Mouse (Mus musculus): Measurements from ENCODE around the gene Kdsr.
"Not testable (repeated sequence)": the region's sequence is repeated elsewhere in the genome, so short reads cannot be mapped to it uniquely, and the experiment has no call there.

Gene Kdsr

GRCm38 (mm10) chr1:106738092-106738491 lies 21.4 kb downstream of the Kdsr start:
- peak; percentile 47 for DNase-seq (ENCODE audit: low spot score)

DNA sequence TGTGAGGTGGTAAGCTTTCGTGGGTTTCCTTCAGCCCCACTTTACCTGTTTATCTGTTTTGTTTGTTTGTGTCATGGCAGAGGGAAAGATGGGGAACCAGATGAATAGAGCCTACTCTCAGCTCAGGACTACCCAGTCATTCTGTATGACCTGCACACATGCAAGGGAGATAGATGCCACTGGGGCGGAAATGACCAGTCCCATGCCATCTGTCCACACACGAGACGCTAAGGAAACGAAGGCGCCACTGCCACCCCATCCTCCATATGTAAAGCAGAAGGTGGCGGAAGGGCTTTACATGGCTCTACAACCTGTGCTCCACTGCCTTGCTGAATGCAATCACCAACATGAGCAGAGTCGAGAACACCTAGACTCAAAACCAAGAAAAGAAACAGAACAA lies 23.3 kb downstream of the Kdsr start:
- no peak for DNase-seq (ENCODE audit: low spot score)

DNA sequence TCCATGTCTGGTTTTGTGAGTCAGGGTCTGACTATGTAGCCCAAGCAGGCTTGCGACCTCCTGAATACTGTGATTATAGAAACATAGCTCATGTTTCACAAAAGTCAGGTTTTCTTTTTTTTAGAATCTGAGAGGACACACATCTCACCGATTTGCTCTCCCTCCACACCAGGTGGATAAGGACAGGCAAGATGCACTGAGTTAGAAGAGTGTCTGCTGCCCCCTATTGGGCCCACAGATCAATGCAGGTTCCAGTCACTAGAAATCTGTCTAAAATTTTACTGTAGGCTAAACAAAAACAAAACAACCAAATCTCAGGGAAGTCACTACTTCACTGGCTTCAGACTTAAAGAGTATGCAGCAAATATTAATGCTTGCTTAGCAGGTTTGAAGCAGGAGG lies 23.9 kb downstream of the Kdsr start:
- DNase-seq (ENCODE audit: low spot score), result peak; percentile 64

DNA sequence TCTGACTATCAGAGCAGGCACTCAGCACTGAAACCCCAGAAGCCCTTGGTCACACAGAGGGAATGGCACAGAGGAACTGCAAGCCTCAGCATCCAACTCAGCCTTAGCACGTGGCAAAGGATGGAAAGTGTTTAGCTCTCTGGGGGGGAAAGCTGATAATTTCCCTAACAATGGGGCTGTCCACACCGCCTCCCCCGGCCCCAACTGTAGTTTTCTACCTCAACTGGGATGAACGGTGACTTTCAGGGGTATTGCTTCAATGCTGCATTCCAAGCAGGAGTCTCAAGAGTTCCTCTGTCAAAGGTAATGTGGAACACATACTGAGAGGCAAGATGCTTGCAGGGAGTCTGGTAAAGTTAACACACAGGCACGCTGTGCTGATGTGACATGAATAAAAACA lies 37.5 kb downstream of the Kdsr start:
- no peak for DNase-seq (ENCODE audit: low spot score)

GRCm38 (mm10) chr1:106717736-106718135 lies 41.8 kb downstream of the Kdsr start:
- not testable (repeated sequence) for DNase-seq (ENCODE audit: low spot score)

DNA sequence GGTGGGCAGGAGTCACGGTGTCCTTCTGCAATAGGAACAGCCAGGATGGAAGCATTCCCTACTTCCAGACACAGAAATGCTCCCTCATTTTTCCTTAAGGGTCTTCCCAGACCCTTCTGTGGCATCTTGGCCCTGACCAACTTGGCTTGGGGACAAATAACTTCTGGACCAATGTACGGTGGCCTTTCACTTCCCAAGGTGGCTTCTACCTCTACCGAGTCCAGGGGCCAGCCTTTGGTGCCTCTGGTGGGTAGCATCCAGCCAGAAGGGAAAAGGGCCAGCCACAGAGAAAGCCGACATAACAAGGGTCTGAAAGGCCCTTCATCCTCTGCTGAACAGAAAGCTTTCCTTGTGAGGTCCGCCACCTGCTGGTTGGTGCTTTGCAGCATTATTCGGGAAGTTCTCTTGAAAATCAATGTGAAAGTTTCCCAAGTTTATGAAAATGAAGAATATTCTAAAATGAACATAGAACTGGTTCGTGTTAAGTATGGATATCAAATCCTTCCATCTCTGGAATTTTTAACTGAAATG lies 42.4 kb downstream of the Kdsr start:
- peak; percentile 90 for DNase-seq (ENCODE audit: low spot score)

DNA sequence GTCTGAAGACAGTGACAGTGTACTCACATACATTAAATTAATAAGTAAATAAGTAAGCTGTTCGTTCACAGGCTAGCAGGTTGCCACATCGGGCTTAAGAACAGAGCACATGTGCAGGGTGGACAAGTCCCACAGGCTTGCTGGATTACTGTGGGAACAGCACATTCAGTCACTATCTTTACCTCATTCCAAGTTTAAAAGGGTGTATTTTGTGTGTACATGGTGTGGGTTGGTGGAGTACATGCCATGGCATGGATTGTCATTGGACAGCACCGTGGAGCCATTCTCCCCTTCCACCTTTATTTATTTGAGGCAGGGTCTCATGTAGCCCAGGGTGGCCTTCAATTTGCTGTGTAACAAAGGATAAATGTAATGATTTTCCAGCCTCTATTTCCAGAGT lies 43.4 kb downstream of the Kdsr start:
- DNase-seq (ENCODE audit: low spot score), result no peak

DNA sequence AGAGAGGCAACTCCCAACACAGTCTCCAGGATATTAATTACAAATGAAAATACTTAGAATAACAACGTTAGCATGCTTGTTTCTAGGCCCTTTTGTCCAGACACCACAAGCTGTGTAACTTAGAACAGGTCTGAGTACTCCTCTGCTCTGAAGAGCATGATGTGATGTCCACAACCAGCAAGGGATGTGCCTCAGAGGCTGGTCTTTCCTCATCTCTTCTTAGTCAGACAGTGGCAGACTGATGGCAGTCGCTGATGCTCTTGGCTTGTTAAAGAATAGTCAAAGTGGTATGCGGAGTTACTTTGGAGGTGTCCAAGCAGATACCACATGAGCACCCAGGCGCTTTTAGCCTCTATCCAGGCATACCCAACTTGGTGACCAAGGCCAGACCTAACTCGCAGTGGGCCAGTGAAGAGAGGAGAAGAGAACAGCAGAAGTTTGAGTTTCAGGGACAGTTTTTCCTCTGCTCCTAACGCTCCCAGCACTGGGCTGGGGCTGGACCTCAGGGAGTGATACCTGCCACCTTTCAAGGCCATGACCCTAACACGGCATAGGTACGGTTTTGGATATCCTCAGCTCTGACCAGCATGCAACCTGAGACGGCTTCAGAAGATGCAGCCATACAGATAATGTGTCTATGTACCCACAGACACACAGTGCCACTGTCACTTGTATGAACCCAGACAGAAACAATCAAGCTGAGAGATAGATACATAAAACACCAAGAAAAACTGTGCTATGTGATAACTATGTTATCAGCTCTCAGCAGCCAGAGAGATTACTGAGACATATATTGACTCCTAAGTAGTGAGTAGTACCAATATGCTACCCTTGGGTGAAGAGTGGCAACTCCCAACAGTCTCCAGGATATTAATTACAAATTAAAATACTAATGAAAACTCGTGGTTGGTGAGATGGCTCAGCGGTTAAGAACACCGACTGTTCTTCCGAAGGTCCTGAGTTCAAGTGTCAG lies 44.1 kb downstream of the Kdsr start:
- DNase-seq (ENCODE audit: low spot score), result no peak

DNA sequence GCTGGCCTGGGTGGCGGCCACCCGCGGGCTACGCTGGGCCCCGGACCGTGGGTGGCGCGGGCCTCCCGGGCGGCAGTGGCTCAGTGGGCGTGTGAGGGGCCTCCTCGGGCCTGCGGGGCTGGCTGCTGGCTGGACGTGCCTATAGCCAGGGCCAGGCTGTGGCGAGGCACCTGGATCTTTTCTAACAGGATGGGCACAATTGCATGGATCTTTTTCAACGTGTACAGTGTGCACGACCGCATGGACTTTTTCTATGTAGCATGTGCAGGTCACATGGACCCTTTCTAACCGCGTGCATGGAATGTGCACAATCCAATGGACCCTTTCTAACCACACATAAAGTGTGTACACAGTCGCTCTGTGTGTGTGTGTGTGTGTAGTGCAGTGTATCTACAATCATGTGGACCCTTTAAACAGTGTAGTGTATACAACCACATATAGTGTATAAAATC lies 45.0 kb downstream of the Kdsr start:
- DNase-seq (ENCODE audit: low spot score), result peak; percentile 42

DNA sequence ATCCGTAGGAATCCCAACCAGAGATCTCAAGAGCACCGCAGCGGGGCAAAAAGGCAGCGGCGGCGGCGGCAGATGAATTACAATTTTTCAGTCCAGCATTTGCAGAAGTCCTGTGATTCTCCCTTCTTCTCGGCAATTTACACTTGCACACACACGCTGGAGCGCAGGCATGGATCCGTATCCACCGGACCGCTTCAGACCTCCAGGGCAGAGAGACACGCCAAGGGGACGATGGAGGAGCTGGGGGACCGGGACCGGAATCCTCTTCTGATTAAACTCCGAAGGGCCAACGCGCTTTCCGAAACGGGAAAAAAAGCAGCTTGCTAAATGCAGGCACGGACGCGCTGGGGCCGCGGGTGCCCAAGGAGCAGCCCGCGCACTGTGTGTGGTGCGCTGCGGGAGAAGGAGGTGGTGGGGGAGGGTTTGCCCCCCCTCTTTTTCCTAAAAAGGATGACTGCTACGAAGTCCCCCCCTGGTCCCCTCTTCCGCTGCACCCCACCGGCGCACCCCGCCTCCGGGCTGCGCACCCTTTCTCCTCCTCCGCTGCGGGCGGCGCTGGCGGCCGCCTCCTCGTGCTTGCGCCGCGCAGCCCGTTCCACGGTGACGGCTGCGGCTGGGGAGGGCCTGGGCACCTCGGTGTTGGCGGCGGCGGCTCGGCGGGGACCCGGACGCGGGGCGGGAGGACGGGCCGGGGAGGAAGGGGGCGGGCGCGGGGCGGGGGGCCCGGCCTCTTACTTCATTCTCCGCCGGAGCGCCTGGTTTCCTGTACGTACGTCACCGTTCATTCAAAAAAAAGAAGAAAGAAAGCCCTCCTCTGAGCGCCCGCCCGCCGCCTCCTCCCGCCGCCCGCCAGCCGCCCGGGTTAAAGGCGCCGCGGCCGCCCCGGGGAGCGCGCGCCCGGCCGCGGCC lies 45.7 kb downstream of the Kdsr start, which contains the start of gene Bcl2:
Gene Bcl2 (minus strand): TSS at position 654 of the 909 bp plus-strand sequence.
- DNase-seq (ENCODE audit: low spot score), result peak; percentile 77

DNA sequence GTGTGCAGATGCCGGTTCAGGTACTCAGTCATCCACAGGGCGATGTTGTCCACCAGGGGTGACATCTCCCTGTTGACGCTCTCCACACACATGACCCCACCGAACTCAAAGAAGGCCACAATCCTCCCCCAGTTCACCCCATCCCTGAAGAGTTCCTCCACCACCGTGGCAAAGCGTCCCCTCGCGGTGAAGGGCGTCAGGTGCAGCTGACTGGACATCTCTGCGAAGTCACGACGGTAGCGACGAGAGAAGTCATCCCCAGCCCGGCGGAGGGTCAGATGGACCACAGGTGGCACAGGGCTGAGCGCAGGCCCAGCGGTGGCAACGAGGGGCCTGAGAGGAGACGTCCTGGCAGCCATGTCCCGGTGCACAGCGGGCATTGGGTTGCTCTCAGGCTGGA lies 47.2 kb downstream of the Kdsr start:
- peak; percentile 77 for DNase-seq (ENCODE audit: low spot score)

DNA sequence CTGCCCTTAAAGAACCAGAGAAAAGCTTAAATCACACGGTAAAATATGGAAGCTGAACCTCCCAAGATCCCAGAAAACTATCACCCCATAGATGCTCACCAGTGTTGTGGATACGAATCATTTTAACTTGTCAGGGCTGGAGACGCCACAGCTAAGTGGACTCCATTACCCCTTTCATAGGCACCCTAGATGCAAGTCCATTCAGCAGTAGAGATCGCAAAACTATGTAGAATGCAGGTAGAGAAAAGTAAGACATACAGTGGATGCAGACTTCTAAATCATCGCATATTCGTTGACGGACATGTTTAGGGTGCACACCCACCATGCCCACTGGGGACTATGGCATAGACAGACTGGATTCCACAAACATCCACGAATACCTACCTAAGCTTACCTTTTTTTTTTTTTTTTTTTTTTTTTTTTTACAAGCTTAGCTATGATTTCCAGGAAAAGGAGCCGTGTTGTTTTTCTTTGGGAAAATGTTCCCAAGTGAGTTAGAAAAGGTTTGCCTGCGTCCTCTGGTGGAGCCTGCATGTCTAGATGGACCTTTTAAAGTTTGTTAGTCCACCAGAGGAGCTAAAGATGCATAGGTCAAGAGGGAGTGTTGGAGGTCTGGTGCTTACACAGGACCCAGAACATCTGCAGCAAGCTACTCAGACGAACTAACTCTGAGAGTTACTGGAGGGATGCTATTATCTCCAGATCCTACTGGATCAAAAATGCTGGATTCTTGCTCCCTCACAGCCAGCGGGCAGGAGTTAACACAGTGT lies 48.0 kb downstream of the Kdsr start:
- no peak for DNase-seq (ENCODE audit: low spot score)

DNA sequence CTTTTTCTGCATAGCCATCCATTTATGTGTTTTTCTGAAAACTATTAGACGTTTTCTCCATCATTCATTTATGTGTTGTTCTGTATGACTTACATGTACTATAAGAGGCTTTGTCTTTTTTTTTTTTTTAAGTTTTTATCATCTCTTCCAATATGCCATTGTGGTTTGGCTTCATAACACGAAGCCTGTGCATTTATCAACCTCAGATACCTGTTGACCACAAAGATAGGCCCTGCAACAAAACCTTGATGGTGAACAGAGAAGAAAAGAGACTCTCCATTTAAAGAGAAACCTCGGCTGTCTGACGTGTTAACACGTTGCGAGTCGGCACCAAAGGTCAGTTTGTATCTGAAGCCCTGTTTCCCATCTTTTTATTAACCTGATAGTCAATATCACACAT lies 49.3 kb downstream of the Kdsr start:
- DNase-seq (ENCODE audit: low spot score), result no peak

DNA sequence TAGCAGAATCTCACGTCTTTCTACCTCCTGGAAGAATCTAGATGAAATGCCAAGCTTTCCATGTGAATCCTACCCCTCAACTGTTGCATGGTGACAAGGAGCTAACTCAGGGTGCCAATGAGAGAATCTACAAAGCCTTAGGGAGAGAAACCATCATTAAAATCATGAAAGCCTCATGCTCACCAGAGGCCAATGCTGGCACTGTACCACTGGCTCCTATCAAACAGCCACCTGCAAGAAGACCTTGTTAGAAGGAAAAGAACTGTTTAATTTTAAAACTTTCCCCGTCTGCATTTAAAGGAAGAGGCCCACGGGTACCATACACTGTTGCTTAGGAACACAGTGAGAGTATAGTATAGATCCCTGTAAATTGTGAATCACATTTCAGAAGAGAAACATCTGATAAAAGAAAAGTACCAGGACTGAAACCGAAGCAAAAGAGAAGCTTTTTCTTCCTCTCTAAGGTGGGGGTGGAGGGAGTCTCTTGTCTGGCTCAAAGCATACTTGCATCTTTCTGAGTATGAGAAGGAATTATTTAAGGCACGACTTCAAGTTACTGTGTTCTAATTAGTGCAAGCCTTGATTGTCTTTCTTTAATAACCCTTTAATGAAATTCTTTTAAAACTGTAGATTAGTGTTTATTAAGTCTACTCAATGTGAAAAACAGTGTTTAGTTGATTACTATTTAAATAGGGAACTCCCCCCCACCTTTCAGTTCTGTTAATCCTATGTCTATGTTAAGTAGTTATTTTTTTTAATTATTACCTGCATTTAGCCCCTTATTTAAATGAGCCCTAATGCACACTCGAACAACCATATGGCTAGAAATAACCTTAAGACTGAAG lies 52.3 kb downstream of the Kdsr start:
- DNase-seq (ENCODE audit: low spot score), result no peak

DNA sequence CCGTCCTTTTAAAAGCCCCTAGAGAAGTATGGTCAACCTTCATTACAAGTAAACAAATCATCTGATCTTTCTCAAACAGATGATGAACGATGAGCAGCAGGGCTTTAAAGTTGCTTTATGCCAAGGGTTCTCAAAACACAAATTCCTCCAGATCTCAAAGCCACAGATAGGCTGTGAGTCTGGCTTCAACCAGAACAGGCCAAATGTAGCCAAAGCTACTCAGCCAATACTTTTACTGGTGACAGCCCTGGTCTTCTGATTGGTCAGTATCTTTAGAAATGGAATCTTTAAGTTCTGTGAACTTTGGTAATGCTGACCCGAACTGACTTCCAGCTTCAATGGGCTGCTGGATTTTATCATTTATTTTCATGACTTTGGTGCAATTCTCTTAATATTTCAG lies 56.3 kb downstream of the Kdsr start:
- no peak for DNase-seq (ENCODE audit: low spot score)

- DNase-seq (ENCODE audit: low spot score), result peak; percentile 23
These were observed 56.9 kb downstream of the Kdsr start for GRCm38 (mm10) chr1:106702471-106703175.

DNA sequence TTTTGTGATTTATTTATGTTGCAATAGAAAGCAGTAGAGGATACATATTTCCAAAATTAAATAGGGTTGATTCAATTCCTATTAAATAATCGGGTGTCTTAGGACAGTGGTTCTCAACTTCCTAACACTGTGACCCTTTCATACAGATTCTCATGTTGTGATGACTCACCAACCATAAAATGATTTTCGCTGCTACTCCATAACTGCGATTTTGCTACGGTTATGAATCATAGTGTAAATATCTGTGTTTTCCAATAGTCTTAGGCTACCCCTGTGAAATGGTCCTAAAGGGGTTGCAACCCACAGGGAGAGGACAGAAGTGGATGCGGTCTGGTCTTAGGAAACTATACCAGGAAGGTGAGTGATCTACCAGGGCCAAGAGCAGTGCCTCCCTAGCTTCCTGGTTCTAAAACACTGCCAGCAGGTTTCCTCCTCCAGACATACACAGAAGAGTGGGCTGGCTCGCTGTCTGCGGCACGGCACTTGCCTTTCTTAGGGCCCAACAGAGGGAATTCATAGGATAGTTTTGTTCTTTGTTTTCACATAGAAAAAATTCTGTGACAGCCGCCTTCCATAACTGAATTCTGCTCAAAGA lies 58.9 kb downstream of the Kdsr start:
- DNase-seq (ENCODE audit: low spot score), result no peak

DNA sequence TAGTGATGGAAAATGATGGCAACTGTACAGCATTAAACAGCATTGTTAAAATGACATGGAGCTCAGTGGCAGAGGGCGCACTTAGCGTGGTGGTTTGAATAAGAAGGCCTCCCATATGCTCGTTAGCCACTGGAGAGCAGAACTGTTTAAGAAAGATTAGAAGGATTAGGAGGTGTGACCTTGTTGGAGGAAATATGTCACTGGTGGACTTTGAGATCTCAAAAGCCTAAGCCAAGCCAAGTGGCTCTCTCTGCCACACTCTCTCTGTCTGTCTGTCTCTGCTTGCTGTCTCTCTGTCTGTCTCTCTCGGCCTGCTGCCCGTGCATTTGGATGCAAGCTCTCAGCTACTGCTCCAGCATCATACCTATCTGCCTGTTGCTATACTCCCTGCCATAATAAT lies 63.1 kb downstream of the Kdsr start:
- DNase-seq (ENCODE audit: low spot score), result no peak

DNA sequence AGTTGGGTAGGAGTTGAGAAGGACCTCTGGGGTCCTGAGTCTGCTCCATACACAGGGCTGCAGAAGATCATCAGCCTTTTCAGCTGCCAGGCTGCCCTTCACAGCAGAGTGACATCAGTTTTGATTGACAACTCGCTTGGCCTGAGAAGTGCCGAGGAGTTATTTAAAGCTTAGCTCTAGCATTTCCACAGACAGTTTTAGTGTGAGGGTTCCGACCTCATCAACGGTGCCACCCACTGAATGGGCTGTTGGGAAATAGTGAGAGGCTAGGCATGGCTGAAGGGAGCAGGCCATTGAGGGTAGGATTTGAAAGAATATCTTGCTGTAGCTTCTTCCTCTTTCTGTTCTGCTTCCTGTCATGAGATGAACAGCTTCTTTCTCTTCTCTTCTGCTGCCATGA lies 63.9 kb downstream of the Kdsr start:
- no peak for DNase-seq (ENCODE audit: low spot score)

DNA sequence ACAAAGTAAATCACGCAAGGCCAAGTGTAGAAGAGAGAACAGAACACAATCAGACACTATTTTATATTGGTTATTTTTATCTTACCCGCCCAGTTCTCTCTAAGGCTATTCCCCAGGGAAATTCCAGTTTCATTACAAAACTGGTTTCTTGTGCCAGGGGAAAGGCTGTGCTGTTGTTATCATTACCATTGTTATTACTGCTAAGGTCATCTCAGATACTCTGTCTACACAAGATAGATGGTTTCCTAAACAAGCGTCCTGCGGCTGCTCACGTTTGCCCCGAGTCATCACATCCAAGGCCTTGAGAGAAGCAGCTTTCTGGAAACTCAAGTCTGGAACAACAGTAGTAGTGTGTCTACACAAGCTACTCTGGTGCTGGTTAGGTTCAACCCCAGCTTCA lies 65.2 kb downstream of the Kdsr start:
- no peak for DNase-seq (ENCODE audit: low spot score)

Data from embryo, embryonic 10 days (tissue).